Mouse (Mus musculus) midbrain, embryonic 16.5 days (tissue): ENCODE results near the gene 4930513O06Rik. TPM values are rescaled to one million over a fixed set of nuclear protein-coding genes. Genes with fewer than 3 reads are reported as not detected.

Source experiments
- ATAC-seq: fragments of 200-750 bp; cut with Nextera tagmentation; 2 replicates; pipeline ENCODE4 v1.8.0; 2017; ENCODE audit warnings: moderate TSS enrichment
- H3K27ac ChIP-seq: fragments of 300-500 bp; sonication (generic); 2 replicates; pipeline ENCODE4 v1.5.1; 2014; ENCODE audit warnings: mild to moderate bottlenecking, low read length, mixed read lengths
- H3K27me3 ChIP-seq: fragments of 300-500 bp; sonication (generic); 2 replicates; pipeline ENCODE4 v1.6.1; 2014; ENCODE audit warnings: low read depth, low read length, mixed read lengths; ENCODE audit not compliant: control insufficient read depth, insufficient read depth
- H3K36me3 ChIP-seq: fragments of 300-500 bp; sonication (generic); 2 replicates; pipeline ENCODE4 v1.6.1; 2014; ENCODE audit warnings: mild to moderate bottlenecking, low read length, moderate library complexity, mixed read lengths; ENCODE audit not compliant: control insufficient read depth, insufficient read depth
- H3K4me1 ChIP-seq: fragments of 300-500 bp; sonication (generic); 2 replicates; pipeline ENCODE4 v1.6.1; 2014; ENCODE audit warnings: mild to moderate bottlenecking, low read length, mixed read lengths; ENCODE audit not compliant: control insufficient read depth, insufficient read depth
- H3K4me2 ChIP-seq: fragments of 300-500 bp; sonication (generic); 2 replicates; pipeline ENCODE4 v1.6.1; 2014; ENCODE audit warnings: mild to moderate bottlenecking, low read length, mixed read lengths
- H3K4me3 ChIP-seq: fragments of 300-500 bp; sonication (generic); 2 replicates; pipeline ENCODE4 v1.5.1; 2014; ENCODE audit warnings: low read depth, mild to moderate bottlenecking, low read length, moderate library complexity, mixed read lengths
- H3K9ac ChIP-seq: fragments of 300-500 bp; sonication (generic); 2 replicates; pipeline ENCODE4 v1.6.1; 2014; ENCODE audit warnings: low read depth, low read length, mixed read lengths
- H3K9me3 ChIP-seq: fragments of 300-500 bp; sonication (generic); replicated peaks from 2 replicates; pipeline ENCODE4 v1.6.1; 2014; ENCODE audit warnings: mild to moderate bottlenecking, low read length, mixed read lengths; ENCODE audit not compliant: control insufficient read depth, poor library complexity, severe bottlenecking
- WGBS: fragments of 180-500 bp; shearing (Covaris S2); extraction: QIAGEN DNeasy Blood & Tissue Kit; methylation state at CpG from one replicate; pipeline ENCODE4 v1.1.7; 2014; 5-methylcytosine and 5-hydroxymethylcytosine counted together
- polyA plus RNA-seq: library from polyadenylated mRNA; unstranded; fragments of >200 nt; fragmentation: Nextera tagmentation; extraction: Ambion mirVana; gene quantifications from 2 replicates; pipeline ENCODE4 v1.2.1, GENCODE M21; 2015

4930513O06Rik gene
- polyA plus RNA-seq = not detected in 2 replicates

GRCm38 (mm10) chrX:139085943-139086342 lies at the start of gene 4930513O06Rik:
Gene 4930513O06Rik (plus strand): TSS chrX:139086243.
- H3K9me3 ChIP-seq = no peaks in the 10 kb centered on the region

GRCm38 (mm10) chrX:139037666-139038065 lies 48.4 kb upstream of the 4930513O06Rik start:
- H3K4me3 ChIP-seq = no peak overlapping the region
- WGBS = 84% methylated on average over 1 of the region's 1 CpGs
- no peak overlapping the region for H3K27ac ChIP-seq
- ATAC-seq = no peak
- no peaks in the 10 kb centered on the region for H3K27me3 ChIP-seq
- no peak overlapping the region for H3K9ac ChIP-seq
- H3K4me1 ChIP-seq = no peaks in the 10 kb centered on the region
- H3K9me3 ChIP-seq = no peaks in the 10 kb centered on the region
- H3K36me3 ChIP-seq = no peaks in the 10 kb centered on the region
- H3K4me2 ChIP-seq = no peak overlapping the region

More at GRCm38 (mm10) chrX:139085943-139086342, at the start of gene 4930513O06Rik:
- H3K4me2 ChIP-seq = no peak within 1 kb of the TSS
- H3K4me1 ChIP-seq = no peaks in the 10 kb centered on the region
- no peak within 1 kb of the TSS for H3K9ac ChIP-seq
- no peak for ATAC-seq
- H3K27me3 ChIP-seq = no peaks in the 10 kb centered on the region
- H3K4me3 ChIP-seq = no peak within 1 kb of the TSS
- 83% methylated on average over 1 of the region's 1 CpGs for WGBS
- H3K36me3 ChIP-seq = no peaks in the 10 kb centered on the region
- no peak within 1 kb of the TSS for H3K27ac ChIP-seq

GRCm38 (mm10) chrX:139039314-139039713 lies 46.7 kb upstream of the 4930513O06Rik start:
- ATAC-seq = no peak
- Histone ChIP-seq H3K9ac (no peak overlapping the region), H3K4me1 (no peaks in the 10 kb centered on the region), H3K27me3 (no peaks in the 10 kb centered on the region), H3K4me3 (no peak overlapping the region), H3K36me3 (no peaks in the 10 kb centered on the region), H3K9me3 (no peaks in the 10 kb centered on the region), H3K4me2 (no peak overlapping the region), H3K27ac (no peak overlapping the region)
- 71% methylated on average over 2 of the region's 2 CpGs for WGBS

GRCm38 (mm10) chrX:139041148-139041547 lies 44.9 kb upstream of the 4930513O06Rik start:
- 72% methylated on average over 1 of the region's 1 CpGs for WGBS
- H3K9me3 ChIP-seq = no peaks in the 10 kb centered on the region
- H3K4me3 ChIP-seq = no peak overlapping the region
- no peak for ATAC-seq
- no peaks in the 10 kb centered on the region for H3K27me3 ChIP-seq
- no peak overlapping the region for H3K4me2 ChIP-seq
- no peaks in the 10 kb centered on the region for H3K4me1 ChIP-seq
- H3K36me3 ChIP-seq = no peaks in the 10 kb centered on the region
- no peak overlapping the region for H3K27ac ChIP-seq
- H3K9ac ChIP-seq = no peak overlapping the region

- ATAC-seq = no peak
- Histone ChIP-seq H3K9me3 (no peaks in the 10 kb centered on the region), H3K27ac (no peak overlapping the region), H3K36me3 (no peaks in the 10 kb centered on the region), H3K9ac (no peak overlapping the region), H3K4me3 (no peak overlapping the region), H3K27me3 (no peaks in the 10 kb centered on the region), H3K4me2 (no peak overlapping the region), H3K4me1 (no peaks in the 10 kb centered on the region)
- 83% methylated on average over 1 of the region's 1 CpGs for WGBS
Measured at GRCm38 (mm10) chrX:139051976-139052375, 34.1 kb upstream of the 4930513O06Rik start.

GRCm38 (mm10) chrX:139053149-139053548 lies 32.9 kb upstream of the 4930513O06Rik start:
- no peaks in the 10 kb centered on the region for H3K27me3 ChIP-seq
- WGBS = 82% methylated on average over 1 of the region's 1 CpGs
- H3K36me3 ChIP-seq = no peaks in the 10 kb centered on the region
- H3K9ac ChIP-seq = no peak overlapping the region
- ATAC-seq = no peak
- H3K27ac ChIP-seq = no peak overlapping the region
- no peak overlapping the region for H3K4me3 ChIP-seq
- H3K4me1 ChIP-seq = no peaks in the 10 kb centered on the region
- H3K4me2 ChIP-seq = no peak overlapping the region
- H3K9me3 ChIP-seq = no peaks in the 10 kb centered on the region

- no peak overlapping the region for H3K4me3 ChIP-seq
- no peak overlapping the region for H3K4me2 ChIP-seq
- H3K36me3 ChIP-seq = no peaks in the 10 kb centered on the region
- no peaks in the 10 kb centered on the region for H3K27me3 ChIP-seq
- H3K27ac ChIP-seq = no peak overlapping the region
- H3K9ac ChIP-seq = no peak overlapping the region
- no peaks in the 10 kb centered on the region for H3K9me3 ChIP-seq
- 89% methylated on average over 5 of the region's 5 CpGs for WGBS
- no peak for ATAC-seq
- no peaks in the 10 kb centered on the region for H3K4me1 ChIP-seq
Measured at GRCm38 (mm10) chrX:139064078-139064477, 22.0 kb upstream of the 4930513O06Rik start.

- Histone ChIP-seq H3K4me1 (no peaks in the 10 kb centered on the region), H3K36me3 (no peaks in the 10 kb centered on the region), H3K27me3 (no peaks in the 10 kb centered on the region), H3K9me3 (no peaks in the 10 kb centered on the region), H3K9ac (no peak overlapping the region), H3K4me2 (no peak overlapping the region), H3K4me3 (no peak overlapping the region), H3K27ac (no peak overlapping the region)
- 96% methylated on average over 2 of the region's 2 CpGs for WGBS
- ATAC-seq = no peak
Measured at GRCm38 (mm10) chrX:139078493-139078892, 7.5 kb upstream of the 4930513O06Rik start.

- no peak within 1 kb of the TSS for H3K4me2 ChIP-seq
- no peaks in the 10 kb centered on the region for H3K4me1 ChIP-seq
- no peak within 1 kb of the TSS for H3K27ac ChIP-seq
- ATAC-seq = no peak
- no peaks in the 10 kb centered on the region for H3K27me3 ChIP-seq
- no peak within 1 kb of the TSS for H3K9ac ChIP-seq
- H3K36me3 ChIP-seq = no peaks in the 10 kb centered on the region
- no peaks in the 10 kb centered on the region for H3K9me3 ChIP-seq
- no peak within 1 kb of the TSS for H3K4me3 ChIP-seq
Measured at GRCm38 (mm10) chrX:139085077-139085476, 966 bp upstream of the 4930513O06Rik start, which contains the start of gene Serpina7. Gene Serpina7 (minus strand): TSS chrX:139085236.
